Mouse (Mus musculus) embryonic fibroblast, embryonic 13.5 days (primary cell): Measurements from ENCODE around the gene 1500009C09Rik.

ENCODE experiments used
- CTCF ChIP-seq: IDR thresholded peaks from 2 replicates; pipeline ENCODE4 v1.5.1; 2011; ENCODE audit warnings: mild to moderate bottlenecking, control low read depth, low read length, moderate library complexity, borderline replicate concordance; ENCODE audit not compliant: insufficient read depth
- POLR2A ChIP-seq: IDR thresholded peaks from 2 replicates; pipeline ENCODE4 v1.6.1; 2011; ENCODE audit warnings: low read depth, mild to moderate bottlenecking, control low read depth, low read length, moderate library complexity

GRCm38 (mm10) chr15:82293271-82293711, 41.1 kb downstream of the 1500009C09Rik start:
- TF ChIP-seq CTCF, result no peak
- no peak for TF ChIP-seq POLR2A
